Mouse (Mus musculus) myocyte (in vitro differentiated cells): ENCODE measurements around the gene Prdx1.

Experiments used
- MYOD1 ChIP-seq, 3 experiments: IDR thresholded peaks; one replicate each; pipeline ENCODE4 v1.6.1; 2011; ENCODE audit warnings: control low read depth in 2 of 3, low read depth in 2 of 3, mild to moderate bottlenecking in 2 of 3, moderate library complexity in 1 of 3; ENCODE audit not compliant: insufficient read length in 2 of 3, control insufficient read depth in 1 of 3
- POLR2A ChIP-seq: IDR thresholded peaks from one replicate; pipeline ENCODE4 v1.6.1; 2011; ENCODE audit warnings: low read depth, mild to moderate bottlenecking, control low read depth, moderate library complexity; ENCODE audit not compliant: insufficient read length

GRCm38 (mm10) chr4:116708201-116708764 is 22.9 kb downstream of the Prdx1 start, which contains the start of the genes Mmachc and Ccdc163:
- TF ChIP-seq POLR2A = peak; percentile 63
- TF ChIP-seq MYOD1 (IDR thresholded peaks at IDR 0.05; ENCODE audit: control insufficient read depth in 1 of 3, insufficient read length in 2 of 3, low read depth in 2 of 3) = no peak
